Mouse (Mus musculus) lung, embryonic 14.5 days (tissue): Measurements from ENCODE around the gene Matk. TPM values are rescaled to one million over a fixed set of nuclear protein-coding genes. Genes with fewer than 3 reads are reported as not detected.

ENCODE experiments used
- ATAC-seq: fragments of 200-750 bp; cut with Nextera tagmentation; 2 replicates; pipeline ENCODE4 v1.8.0; 2017; ENCODE audit warnings: mild to moderate bottlenecking, moderate TSS enrichment, moderate library complexity; ENCODE audit not compliant: insufficient read depth
- DNase-seq: peaks from one replicate; pipeline ENCODE4 v3.0.0-alpha.2; 2015
- H3K27ac ChIP-seq: fragments of 300-500 bp; sonication (generic); 2 replicates; pipeline ENCODE4 v1.5.1; 2014; ENCODE audit warnings: low read depth, mild to moderate bottlenecking, moderate library complexity
- H3K27me3 ChIP-seq: fragments of 300-500 bp; sonication (generic); 2 replicates; pipeline ENCODE4 v1.6.1; 2014; ENCODE audit warnings: low read length, control low read depth; ENCODE audit not compliant: insufficient read depth
- H3K36me3 ChIP-seq: fragments of 300-500 bp; sonication (generic); 2 replicates; pipeline ENCODE4 v1.6.1; 2014; ENCODE audit warnings: control low read depth; ENCODE audit not compliant: insufficient read depth
- H3K4me1 ChIP-seq: fragments of 300-500 bp; sonication (generic); 2 replicates; pipeline ENCODE4 v1.6.1; 2014; ENCODE audit warnings: antibody characterized with exemption, control low read depth; ENCODE audit not compliant: insufficient read depth
- H3K4me2 ChIP-seq: fragments of 300-500 bp; sonication (generic); 2 replicates; pipeline ENCODE4 v1.6.1; 2014; ENCODE audit warnings: mild to moderate bottlenecking
- H3K4me3 ChIP-seq: fragments of 300-500 bp; sonication (generic); 2 replicates; pipeline ENCODE4 v1.5.1; 2014; ENCODE audit warnings: low read depth, low read length
- H3K9ac ChIP-seq: fragments of 300-500 bp; sonication (generic); 2 replicates; pipeline ENCODE4 v1.6.1; 2014
- H3K9me3 ChIP-seq: fragments of 300-500 bp; sonication (generic); 2 replicates; pipeline ENCODE4 v1.6.1; 2016; ENCODE audit warnings: low read depth, low read length, control low read depth
- CTCF ChIP-seq: IDR thresholded peaks from 2 replicates; pipeline ENCODE4 v1.5.1; 2016; ENCODE audit warnings: antibody characterized with exemption, low read depth
- WGBS: fragments of 180-500 bp; shearing (Covaris S2); extraction: QIAGEN DNeasy Blood & Tissue Kit; methylation state at CpG from one replicate; pipeline ENCODE4 v1.1.7; 2014; 5-methylcytosine and 5-hydroxymethylcytosine counted together
- polyA plus RNA-seq: library from polyadenylated mRNA; unstranded; fragments of >200 nt; fragmentation: Nextera tagmentation; extraction: Ambion mirVana; gene quantifications from 2 replicates; pipeline ENCODE4 v1.2.1, GENCODE M21; 2014

Gene Matk
- polyA plus RNA-seq, 1 experiment from 2014 or later, result 2.9 TPM

DNA sequence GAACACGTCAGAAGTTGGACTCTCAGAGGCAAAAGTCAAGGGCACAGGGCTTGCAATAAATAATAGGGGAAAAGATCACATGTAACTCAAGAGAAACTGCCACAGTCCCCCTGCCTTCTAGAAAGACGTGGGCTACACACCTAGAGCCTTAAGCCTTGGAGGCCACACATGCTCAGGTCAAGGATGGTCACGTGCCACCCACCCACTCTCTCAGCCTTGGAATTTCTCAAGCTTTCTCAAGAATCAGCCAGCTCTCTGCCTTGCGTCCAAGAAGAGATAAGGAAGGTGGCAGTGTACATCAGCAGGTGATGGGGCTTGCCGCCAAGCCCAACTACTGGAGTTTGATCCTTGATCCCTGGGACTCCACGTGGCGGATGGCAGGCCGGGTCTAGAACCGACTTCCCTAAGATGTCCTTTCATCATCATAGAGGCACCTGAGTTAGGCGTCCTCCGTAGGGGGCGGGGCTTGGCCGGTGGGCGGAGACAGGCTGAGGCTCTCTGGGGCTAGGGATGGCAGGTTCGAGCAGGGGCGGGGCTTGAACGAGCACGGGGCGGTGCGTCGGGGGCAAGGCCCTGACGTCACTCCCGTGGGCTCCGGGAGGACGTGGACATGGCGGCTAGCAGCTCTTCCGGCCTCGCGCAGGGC, 20.0 kb upstream of the Matk start, which contains the start of gene Zfr2:
Gene Zfr2 (plus strand): TSS at position 576 of the 646 bp plus-strand sequence.
- H3K27me3 ChIP-seq, result peaks cover 37% of the 10 kb centered on the region
- no peak for TF ChIP-seq CTCF
- H3K36me3 ChIP-seq, result no peaks in the 10 kb centered on the region
- ATAC-seq (peak; percentile 87), DNase-seq (peak; percentile 90)
- WGBS, result 5% methylated on average over 29 of the region's 29 CpGs
- no peak within 1 kb of the TSS; the same call in 1 of the 2 replicates for H3K27ac ChIP-seq
- H3K9ac ChIP-seq, result peak within 1 kb of the TSS; percentile 72
- peak within 1 kb of the TSS; percentile 70 for H3K4me2 ChIP-seq
- no peaks in the 10 kb centered on the region for H3K9me3 ChIP-seq
- H3K4me1 ChIP-seq, result peaks cover 4% of the 10 kb centered on the region; the same call in 1 of the 2 replicates
- peak within 1 kb of the TSS; percentile 69 for H3K4me3 ChIP-seq

GRCm38 (mm10) chr10:81233226-81233585, 19.5 kb upstream of the Matk start:
- ATAC-seq, result peak; percentile 76
- Histone ChIP-seq H3K9me3 (no peaks in the 10 kb centered on the region), H3K4me3 (peak overlapping the region; percentile 69), H3K4me1 (peaks cover 4% of the 10 kb centered on the region; the same call in 1 of the 2 replicates), H3K27ac (no peak overlapping the region), H3K9ac (peak overlapping the region; percentile 72), H3K4me2 (peak overlapping the region; percentile 70), H3K27me3 (peaks cover 36% of the 10 kb centered on the region), H3K36me3 (no peaks in the 10 kb centered on the region)
- DNase-seq, result no peak
- no peak for TF ChIP-seq CTCF
- WGBS, result under 1% methylated on average over 28 of the region's 28 CpGs

DNA sequence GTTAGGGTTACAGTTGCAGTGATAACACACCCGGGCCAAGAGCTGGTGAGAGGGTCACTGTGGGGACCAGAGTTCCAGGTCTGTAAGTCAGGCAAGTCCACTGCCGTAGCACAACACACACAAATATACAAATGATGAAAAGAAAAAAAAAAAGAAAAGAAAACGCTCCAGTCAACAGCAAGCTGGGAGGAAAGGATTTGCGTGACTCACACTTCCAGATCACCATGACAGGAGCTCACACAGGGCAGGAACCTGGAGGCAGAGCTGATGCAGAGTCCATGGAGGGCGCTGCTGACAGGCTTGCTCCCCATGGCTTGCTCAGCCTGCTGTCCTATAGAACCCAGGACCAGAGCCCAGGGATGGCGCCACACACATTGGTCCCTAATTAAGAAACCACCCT, 18.5 kb upstream of the Matk start:
- no peak for TF ChIP-seq CTCF
- Histone ChIP-seq H3K27ac (no peak overlapping the region; the same call in 1 of the 2 replicates), H3K4me2 (no peak overlapping the region), H3K27me3 (peaks cover 32% of the 10 kb centered on the region), H3K9me3 (no peaks in the 10 kb centered on the region), H3K4me3 (no peak overlapping the region), H3K9ac (no peak overlapping the region), H3K36me3 (no peaks in the 10 kb centered on the region), H3K4me1 (peaks cover 4% of the 10 kb centered on the region; the same call in 1 of the 2 replicates)
- ATAC-seq (no peak), DNase-seq (no peak)
- 63% methylated on average over 6 of the region's 6 CpGs for WGBS

DNA sequence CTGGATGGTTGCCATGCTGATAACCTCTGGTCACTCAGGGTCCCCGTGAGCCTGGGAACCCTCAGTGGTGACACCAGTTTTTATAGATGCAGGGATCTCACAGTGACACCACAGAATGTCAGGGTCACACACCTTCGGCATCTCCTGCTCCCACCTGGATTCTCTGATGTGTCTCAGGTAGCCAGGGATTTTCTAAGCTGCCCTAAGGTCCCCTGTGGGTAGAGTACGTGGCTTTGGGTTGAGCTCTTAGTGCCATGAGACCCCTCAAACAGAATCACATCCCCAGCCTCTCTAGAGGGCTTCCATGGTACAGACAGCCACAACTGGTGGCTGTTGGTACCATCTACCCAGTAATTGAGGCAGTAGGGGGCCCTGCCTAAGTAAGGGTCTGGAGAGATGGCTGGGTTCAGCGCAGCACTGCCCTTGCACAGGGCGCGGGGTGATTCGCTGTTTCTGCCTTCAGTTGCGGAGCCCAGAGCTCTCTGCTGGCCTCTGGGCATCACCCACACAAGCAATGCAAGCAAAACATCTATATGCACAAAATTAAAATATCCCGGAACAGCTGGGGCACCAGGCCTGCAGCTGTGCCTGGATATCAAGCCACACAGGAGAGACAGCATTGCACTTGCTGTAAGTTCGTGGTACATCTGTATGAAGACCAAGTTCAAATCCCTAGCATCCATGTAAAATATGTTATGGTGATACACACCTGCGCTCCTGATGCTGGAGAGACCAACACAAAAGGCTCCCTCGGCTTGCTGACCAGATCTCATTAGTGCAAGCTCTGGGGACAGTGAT, 16.1 kb upstream of the Matk start:
- DNase-seq (no peak), ATAC-seq (no peak)
- Histone ChIP-seq H3K27me3 (peaks cover 26% of the 10 kb centered on the region), H3K9me3 (no peaks in the 10 kb centered on the region), H3K27ac (no peak overlapping the region), H3K4me2 (no peak overlapping the region), H3K9ac (no peak overlapping the region), H3K4me3 (no peak overlapping the region), H3K4me1 (peaks cover 4% of the 10 kb centered on the region; the same call in 1 of the 2 replicates), H3K36me3 (no peaks in the 10 kb centered on the region)
- no peak for TF ChIP-seq CTCF
- WGBS, result 81% methylated on average over 12 of the region's 12 CpGs

GRCm38 (mm10) chr10:81238618-81239017, 14.1 kb upstream of the Matk start:
- no peak for ATAC-seq
- Histone ChIP-seq H3K27me3 (peaks cover 24% of the 10 kb centered on the region), H3K9ac (no peak overlapping the region), H3K9me3 (no peaks in the 10 kb centered on the region), H3K4me3 (no peak overlapping the region), H3K4me1 (peaks cover 1% of the 10 kb centered on the region; the same call in 1 of the 2 replicates), H3K27ac (no peak overlapping the region), H3K36me3 (no peaks in the 10 kb centered on the region), H3K4me2 (no peak overlapping the region)
- TF ChIP-seq CTCF, result no peak
- 72% methylated on average over 2 of the region's 2 CpGs for WGBS
- no peak for DNase-seq

GRCm38 (mm10) chr10:81240876-81241275, 11.9 kb upstream of the Matk start:
- H3K9ac ChIP-seq, result no peak overlapping the region
- peak; percentile 82 for DNase-seq
- H3K4me1 ChIP-seq, result no peaks in the 10 kb centered on the region
- ATAC-seq, result no peak
- H3K4me2 ChIP-seq, result no peak overlapping the region
- WGBS, result 24% methylated on average over 13 of the region's 13 CpGs
- no peak overlapping the region for H3K4me3 ChIP-seq
- peak; percentile 67 for TF ChIP-seq CTCF
- H3K27me3 ChIP-seq, result peaks cover 24% of the 10 kb centered on the region
- no peaks in the 10 kb centered on the region for H3K36me3 ChIP-seq
- no peak overlapping the region for H3K27ac ChIP-seq
- no peaks in the 10 kb centered on the region for H3K9me3 ChIP-seq

GRCm38 (mm10) chr10:81242021-81242420, 10.7 kb upstream of the Matk start:
- no peak for TF ChIP-seq CTCF
- no peaks in the 10 kb centered on the region for H3K9me3 ChIP-seq
- no peaks in the 10 kb centered on the region for H3K4me1 ChIP-seq
- no peak overlapping the region for H3K4me2 ChIP-seq
- no peak overlapping the region for H3K27ac ChIP-seq
- DNase-seq (no peak), ATAC-seq (no peak)
- H3K27me3 ChIP-seq, result peaks cover 24% of the 10 kb centered on the region
- WGBS, result 87% methylated on average over 16 of the region's 16 CpGs
- H3K4me3 ChIP-seq, result no peak overlapping the region
- no peaks in the 10 kb centered on the region for H3K36me3 ChIP-seq
- no peak overlapping the region for H3K9ac ChIP-seq
